In genomic region chr12:100762663-100763425, GRCm38 (mm10) we compare ENCODE assay signal across 18 mouse cellular contexts. TPM values are rescaled to one million over a fixed set of nuclear protein-coding genes. Genes with fewer than 3 reads are reported as not detected.
DNase-seq lines count a peak whose midpoint lies in the region; ATAC-seq lines count a peak whose summit lies in the region.
"Had no signal": no experiment of that assay in that cellular context is flagged by ENCODE, and none has a peak within 500 bp of the region (broad histone marks: within the 10 kb centered on the region; RNA-seq: fewer than 3 reads in every experiment).

No protein-coding gene starts in this region.

- H3K4me3 ChIP-seq in midbrain, embryonic 14.5 days (replicated peaks; ENCODE audit: low read depth, low read length), result no peak overlapping the region
- H3K4me3 ChIP-seq in midbrain, embryonic 10.5 days, result no peak overlapping the region
- H3K4me3 ChIP-seq in forebrain, embryonic 16.5 days (replicated peaks; ENCODE audit: low read length), result no peak overlapping the region
- H3K4me3 ChIP-seq in embryonic facial prominence, embryonic 10.5 days, result no peak overlapping the region
- H3K4me3 ChIP-seq: gastrocnemius, adult 2 months; heart, embryonic 10.5 days had no signal

- no peak overlapping the region for H3K4me2 ChIP-seq in midbrain, embryonic 14.5 days (ENCODE audit: low read length)
- H3K4me2 ChIP-seq in forebrain, embryonic 16.5 days (ENCODE audit: low read length), result no peak overlapping the region
- H3K4me2 ChIP-seq: hindbrain, embryonic 14.5 days had no signal

- no peaks in the 10 kb centered on the region for H3K27me3 ChIP-seq in midbrain, embryonic 14.5 days (ENCODE audit: control insufficient read depth, insufficient read depth, low read length)
- no peaks in the 10 kb centered on the region for H3K27me3 ChIP-seq in midbrain, embryonic 10.5 days (ENCODE audit: low read depth, poor library complexity, severe bottlenecking)
- no peaks in the 10 kb centered on the region for H3K27me3 ChIP-seq in forebrain, embryonic 16.5 days (replicated peaks; ENCODE audit: control insufficient read depth, insufficient read depth, low read length)
- H3K27me3 ChIP-seq in embryonic facial prominence, embryonic 10.5 days (replicated peaks; ENCODE audit: low read depth, poor library complexity, severe bottlenecking), result no peaks in the 10 kb centered on the region

- H3K36me3 ChIP-seq in midbrain, embryonic 14.5 days (ENCODE audit: control insufficient read depth, insufficient read depth, low read length), result no peaks in the 10 kb centered on the region
- H3K36me3 ChIP-seq in midbrain, embryonic 10.5 days, result no peaks in the 10 kb centered on the region
- H3K36me3 ChIP-seq in forebrain, embryonic 16.5 days (ENCODE audit: control insufficient read depth, insufficient read depth), result no peaks in the 10 kb centered on the region
- no peaks in the 10 kb centered on the region for H3K36me3 ChIP-seq in embryonic facial prominence, embryonic 10.5 days (replicated peaks)
- H3K36me3 ChIP-seq: G1E; heart, embryonic 10.5 days had no signal

- H3K27ac ChIP-seq in midbrain, embryonic 14.5 days (replicated peaks; ENCODE audit: low read depth, low read length), result peak overlapping the region; percentile 15; the same call in 1 of the 2 replicates
- no peak overlapping the region for H3K27ac ChIP-seq in midbrain, embryonic 10.5 days (replicated peaks)
- H3K27ac ChIP-seq in forebrain, embryonic 16.5 days (ENCODE audit: low read length), result peak overlapping the region; percentile 86
- no peak overlapping the region for H3K27ac ChIP-seq in embryonic facial prominence, embryonic 10.5 days (replicated peaks)
- H3K27ac ChIP-seq: gastrocnemius, adult 2 months; heart, embryonic 10.5 days; hindbrain, embryonic 14.5 days; kidney, postnatal 0 days; liver, embryonic 14.5 days had no signal

- peaks cover 4% of the 10 kb centered on the region; the same call in 1 of the 2 replicates for H3K4me1 ChIP-seq in midbrain, embryonic 14.5 days (ENCODE audit: control insufficient read depth, insufficient read depth, low read length)
- peaks cover 13% of the 10 kb centered on the region for H3K4me1 ChIP-seq in midbrain, embryonic 10.5 days
- peaks cover 13% of the 10 kb centered on the region for H3K4me1 ChIP-seq in forebrain, embryonic 16.5 days (replicated peaks; ENCODE audit: control insufficient read depth, insufficient read depth, low read length)
- H3K4me1 ChIP-seq in embryonic facial prominence, embryonic 10.5 days, result no peaks in the 10 kb centered on the region

- peak; percentile 56 for DNase-seq in layer of hippocampus, adult 11-12 months (ENCODE audit: low spot score)
- DNase-seq in layer of hippocampus, postnatal 10 days (ENCODE audit: low spot score in 2 of 2), result no peak
- no peak for DNase-seq in midbrain, embryonic 14.5 days
- DNase-seq in midbrain, embryonic 10.5 days (ENCODE audit: low spot score), result no peak
- no peak for DNase-seq in urinary bladder, postnatal 14 days (ENCODE audit: low spot score)
- DNase-seq in embryonic facial prominence, embryonic 10.5 days (ENCODE audit: low spot score), result no peak
- DNase-seq: cerebellum, adult 2 months; gastrocnemius, adult 2 months; heart, postnatal 14 days; lung, postnatal 14 days; thymus, adult 18-20 months had no signal

- WGBS in midbrain, embryonic 14.5 days, result 56% methylated on average over 11 of the region's 11 CpGs
- 78% methylated on average over 11 of the region's 11 CpGs for WGBS in midbrain, embryonic 10.5 days
- WGBS in forebrain, embryonic 16.5 days, result 33% methylated on average over 11 of the region's 11 CpGs
- 73% methylated on average over 11 of the region's 11 CpGs for WGBS in embryonic facial prominence, embryonic 10.5 days

- H3K9me3 ChIP-seq in midbrain, embryonic 14.5 days (ENCODE audit: control insufficient read depth, low read length), result no peaks in the 10 kb centered on the region
- no peaks in the 10 kb centered on the region for H3K9me3 ChIP-seq in midbrain, embryonic 10.5 days (replicated peaks)
- no peaks in the 10 kb centered on the region for H3K9me3 ChIP-seq in forebrain, embryonic 16.5 days (ENCODE audit: control insufficient read depth, low read length)
- H3K9me3 ChIP-seq in embryonic facial prominence, embryonic 10.5 days, result no peaks in the 10 kb centered on the region
- H3K9me3 ChIP-seq: G1E; heart, embryonic 10.5 days had no signal

- no peak for ATAC-seq in midbrain, embryonic 14.5 days (ENCODE audit: low FRiP score, low TSS enrichment)
- ATAC-seq in forebrain, embryonic 16.5 days, result peak; percentile 69
- ATAC-seq: intestine, embryonic 16.5 days had no signal

- H3K9ac ChIP-seq in midbrain, embryonic 14.5 days (replicated peaks; ENCODE audit: low read length), result no peak overlapping the region
- no peak overlapping the region for H3K9ac ChIP-seq in forebrain, embryonic 16.5 days (replicated peaks; ENCODE audit: low read depth, low read length)
- H3K9ac ChIP-seq: hindbrain, embryonic 14.5 days; liver, embryonic 14.5 days had no signal

RNA-seq across cellular contexts. Expression of gene Dglucy, which starts 16.0 kb away (rescaled TPM):
- 1 to 10 TPM; 5.8 to 6.6 TPM for total RNA-seq in layer of hippocampus, postnatal 10 days (2021)
- 1.7 and 1.9 TPM in 2 replicates for polyA plus RNA-seq in midbrain, embryonic 14.5 days (2014; fragmentation: Nextera tagmentation; extraction: Ambion mirVana)
- 0.06 and 0.10 TPM in 2 replicates for polyA plus RNA-seq in midbrain, embryonic 10.5 days (2016; fragmentation: Nextera tagmentation; extraction: Ambion mirVana)
- 3.0 and 3.3 TPM in 2 replicates for polyA plus RNA-seq in forebrain, embryonic 16.5 days (2015; fragmentation: Nextera tagmentation; extraction: Ambion mirVana)
- polyA plus RNA-seq in embryonic facial prominence, embryonic 10.5 days (2016; fragmentation: Nextera tagmentation; extraction: Ambion mirVana), result 0.24 TPM in 1 of 2 replicates, not detected in the other

RNA-seq across cellular contexts. Expression of gene Rps6ka5, which starts 36.1 kb away (rescaled TPM):
- 10 to 100 TPM; 19.9 to 20.5 TPM for total RNA-seq in layer of hippocampus, postnatal 10 days (2021)
- polyA plus RNA-seq in midbrain, embryonic 14.5 days (2014; fragmentation: Nextera tagmentation; extraction: Ambion mirVana), result 7.0 and 7.9 TPM in 2 replicates
- polyA plus RNA-seq in midbrain, embryonic 10.5 days (2016; fragmentation: Nextera tagmentation; extraction: Ambion mirVana), result 2.4 and 2.9 TPM in 2 replicates
- 14.4 and 18.2 TPM in 2 replicates for polyA plus RNA-seq in forebrain, embryonic 16.5 days (2015; fragmentation: Nextera tagmentation; extraction: Ambion mirVana)
- 3.6 and 3.7 TPM in 2 replicates for polyA plus RNA-seq in embryonic facial prominence, embryonic 10.5 days (2016; fragmentation: Nextera tagmentation; extraction: Ambion mirVana)

Comparison
In these comparisons a context has a peak if more than half of its experiments do, and no peak if none do; other contexts are left out.
1. H3K27ac ChIP-seq: peak in midbrain, embryonic 14.5 days (single experiment) and forebrain, embryonic 16.5 days (single experiment); none in midbrain, embryonic 10.5 days (single experiment) and embryonic facial prominence, embryonic 10.5 days (single experiment).